Comparison of ENCODE assay signal across 10 mouse cellular contexts in genomic region chr17:29970037-29970555, GRCm38 (mm10). TPM values are rescaled to one million over a fixed set of nuclear protein-coding genes. Genes with fewer than 3 reads are reported as not detected.
DNase-seq lines count a peak whose midpoint lies in the region; ATAC-seq and TF ChIP-seq lines count a peak whose summit lies in the region.
"Had no signal": no experiment of that assay in that cellular context is flagged by ENCODE, and none has a peak within 500 bp of the region (broad histone marks: within the 10 kb centered on the region; RNA-seq: fewer than 3 reads in every experiment).

TSS of gene Mdga1 (minus strand) at chr17:29970087.

- H3K4me1 ChIP-seq in heart, embryonic 10.5 days: peaks cover 20% of the 10 kb centered on the region

- H3K9me3 ChIP-seq in heart, embryonic 10.5 days: no peaks in the 10 kb centered on the region

- no peak within 1 kb of the TSS for H3K4me3 ChIP-seq in heart, embryonic 10.5 days

- no peak within 1 kb of the TSS for H3K27ac ChIP-seq in heart, embryonic 10.5 days

- CTCF ChIA-PET in Patski (lab: Charles Lee): interaction anchor here (1.6 kb wide), 1 partner anchor 34 kb away, joined by 3 read pairs; the partner anchor contains the start of gene Zfand3

- DNase-seq in heart, postnatal 10 days: no peak
- no peak for DNase-seq in heart, embryonic 10.5 days (ENCODE audit: low spot score)
- no peak for DNase-seq in Patski (ENCODE audit: low read depth, low spot score)
- DNase-seq in gastrocnemius, postnatal 25 days: no peak
- no peak for DNase-seq in left cerebral cortex, postnatal 10 days (ENCODE audit: extremely low spot score in 1 of 2, low spot score in 2 of 2)
- DNase-seq in lung, adult 18-20 months: no peak
- DNase-seq in lung, postnatal 10 days: no peak
- no peak for DNase-seq in adrenal gland, postnatal 25 days
- DNase-seq: lung, embryonic 14.5 days; thymus, postnatal 36 days had no signal

- POLR2A ChIA-PET in Patski (lab: Charles Lee): no interaction called here

- intact Hi-C loops in heart, postnatal 10 days (cut with DNase I): loop anchor here (10.0 kb wide), 1 partner anchor 285 kb away; no protein-coding TSS in a partner anchor
- intact Hi-C loops in left cerebral cortex, postnatal 10 days (cut with DNase I): loop anchor here (10.0 kb wide), 1 partner anchor 485 kb away; no protein-coding TSS in a partner anchor

- H3K27me3 ChIP-seq in heart, embryonic 10.5 days (ENCODE audit: insufficient read depth, poor library complexity, severe bottlenecking): peaks cover 19% of the 10 kb centered on the region
- no peaks in the 10 kb centered on the region for H3K27me3 ChIP-seq in Patski

- no peak for TF ChIP-seq CTCF in Patski (IDR thresholded peaks at IDR 0.05)

- ATAC-seq in Patski: no peak

- in situ Hi-C loops in Patski (cut with MboI; ENCODE audit: low pct_unique_long_range_greater_than_20kb): loop anchor here (10.0 kb wide), 2 partner anchors 75 to 485 kb away; no protein-coding TSS in a partner anchor

- 88% methylated on average over 7 of the region's 7 CpGs for WGBS in heart, embryonic 10.5 days

- H3K36me3 ChIP-seq in heart, embryonic 10.5 days: no peaks in the 10 kb centered on the region

RNA-seq across cellular contexts. Expression of gene Mdga1, which starts in this region (rescaled TPM):
- total RNA-seq in heart, postnatal 10 days (2021): 10 to 100 TPM; 17.2 to 17.8 TPM
- polyA plus RNA-seq in heart, embryonic 10.5 days (2016; fragmentation: Nextera tagmentation; extraction: Ambion mirVana): 1.7 and 3.5 TPM in 2 replicates
- 17.7 TPM for polyA plus RNA-seq in Patski (2021)
- total RNA-seq in gastrocnemius, postnatal 25 days (2021): 10 to 100 TPM; 45.0 to 47.1 TPM
- 10 to 100 TPM; 58.1 to 60.2 TPM for total RNA-seq in left cerebral cortex, postnatal 10 days (2021)
- 1.4 and 1.9 TPM in 2 replicates for total RNA-seq in adrenal gland, postnatal 25 days (2021)
